In the genomic region with DNA sequence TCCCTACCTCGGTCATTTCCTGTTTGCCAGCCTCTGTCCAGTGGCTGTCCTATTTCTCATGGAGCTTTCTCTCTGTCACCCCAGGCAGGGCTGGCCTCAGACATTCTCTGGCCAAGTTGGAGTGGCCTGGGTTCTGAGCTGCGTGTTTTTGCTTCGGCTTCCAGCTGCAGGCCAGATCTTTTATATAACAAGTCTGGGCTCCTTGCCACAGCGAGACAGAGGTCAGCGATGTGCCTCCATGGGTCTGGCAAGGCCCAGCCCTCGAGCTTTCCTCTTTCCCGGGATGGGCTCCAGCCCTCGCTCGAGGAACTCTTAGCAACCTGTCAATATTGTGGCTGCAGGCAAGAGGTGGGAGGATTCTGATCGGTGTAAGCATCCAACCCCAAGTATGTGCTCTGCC, we compare ENCODE assay signal across 8 mouse cellular contexts. TPM values are rescaled to one million over a fixed set of nuclear protein-coding genes. Genes with fewer than 3 reads are reported as not detected.
DNase-seq lines count a peak whose midpoint lies in the region; ATAC-seq and TF ChIP-seq lines count a peak whose summit lies in the region.

No protein-coding gene starts in this region.

- no peak overlapping the region for H3K4me2 ChIP-seq in intestine, embryonic 15.5 days (replicated peaks)

- TF ChIP-seq CTCF in left cerebral cortex, adult 2 months (IDR thresholded peaks at IDR 0.05), result no peak

- H3K27ac ChIP-seq in intestine, embryonic 15.5 days, result peak overlapping the region; percentile 58
- peak overlapping the region; percentile 24; the same call in 1 of the 2 replicates for H3K27ac ChIP-seq in left cerebral cortex, adult 2 months

- H3K4me1 ChIP-seq in intestine, embryonic 15.5 days (replicated peaks), result peaks cover 41% of the 10 kb centered on the region

- H3K4me3 ChIP-seq in intestine, embryonic 15.5 days (replicated peaks), result no peak overlapping the region
- H3K4me3 ChIP-seq in left cerebral cortex, adult 2 months, result no peak overlapping the region

- 60% methylated on average over 10 of the region's 10 CpGs for WGBS in intestine, embryonic 15.5 days

- intact Hi-C loops in left cerebral cortex, adult 2 months (cut with DNase I), result no loop called here

- peak; percentile 39; the same call in 1 of the 2 replicates for ATAC-seq in intestine, embryonic 15.5 days
- no peak for ATAC-seq in monocyte, adult 5-6 weeks (replicated peaks; ENCODE audit: insufficient number of reproducible peaks, low FRiP score, low TSS enrichment, poor library complexity, severe bottlenecking)

- H3K36me3 ChIP-seq in intestine, embryonic 15.5 days, result no peaks in the 10 kb centered on the region

- H3K9me3 ChIP-seq in intestine, embryonic 15.5 days, result no peaks in the 10 kb centered on the region

- peak; percentile 17 to 36 for DNase-seq in spleen, adult 18-20 months
- no peak for DNase-seq in spleen, postnatal 4 days (ENCODE audit: low spot score in 2 of 2)
- peak; percentile 44 to 70 for DNase-seq in frontal cortex, postnatal 36 days (ENCODE audit: low spot score in 2 of 2)
- DNase-seq in left cerebral cortex, adult 2 months (ENCODE audit: extremely low spot score in 1 of 2, low spot score in 2 of 2), result peak; percentile 52 to 59
- DNase-seq in ovary, postnatal 36 days (ENCODE audit: low spot score), result peak; percentile 76
- no peak for DNase-seq in thymus, postnatal 25 days

- H3K27me3 ChIP-seq in intestine, embryonic 15.5 days (replicated peaks), result no peaks in the 10 kb centered on the region

- no peak overlapping the region for H3K9ac ChIP-seq in intestine, embryonic 15.5 days

RNA-seq across cellular contexts. Expression of gene Slc35b1, which starts 18.9 kb away (rescaled TPM):
- 103 and 108 TPM in 2 replicates for polyA plus RNA-seq in intestine, embryonic 15.5 days (2015; fragmentation: Nextera tagmentation; extraction: Ambion mirVana)
- 10 to 100 TPM; 55.8 to 61.9 TPM for total RNA-seq in left cerebral cortex, adult 2 months (2021)
- 42.2 to 79.4 TPM (median 58.1 TPM) in 3 replicates for total RNA-seq in monocyte, adult 5-6 weeks (2017)

RNA-seq across cellular contexts. Expression of gene Fam117a, which starts 28.8 kb away (rescaled TPM):
- polyA plus RNA-seq in intestine, embryonic 15.5 days (2015; fragmentation: Nextera tagmentation; extraction: Ambion mirVana), result 9.6 and 10.7 TPM in 2 replicates
- total RNA-seq in left cerebral cortex, adult 2 months (2021), result 1 to 10 TPM; 3.0 to 3.6 TPM
- total RNA-seq in monocyte, adult 5-6 weeks (2017), result 18.7 to 46.1 TPM (median 31.6 TPM) in 3 replicates

RNA-seq across cellular contexts. Expression of gene Spop, which starts 48.3 kb away (rescaled TPM):
- 127 and 130 TPM in 2 replicates for polyA plus RNA-seq in intestine, embryonic 15.5 days (2015; fragmentation: Nextera tagmentation; extraction: Ambion mirVana)
- 100 to 1,000 TPM; 178 to 187 TPM for total RNA-seq in left cerebral cortex, adult 2 months (2021)
- total RNA-seq in monocyte, adult 5-6 weeks (2017), result 68.6 to 98.9 TPM (median 97.4 TPM) in 3 replicates

RNA-seq across cellular contexts. Expression of gene Kat7, which starts 55.5 kb away (rescaled TPM):
- polyA plus RNA-seq in intestine, embryonic 15.5 days (2015; fragmentation: Nextera tagmentation; extraction: Ambion mirVana), result 67.3 and 68.7 TPM in 2 replicates
- total RNA-seq in left cerebral cortex, adult 2 months (2021), result 10 to 100 TPM; 72.3 to 77.2 TPM
- 72.7 to 88.8 TPM (median 87.7 TPM) in 3 replicates for total RNA-seq in monocyte, adult 5-6 weeks (2017)

Comparison
In these comparisons a context has a peak if more than half of its experiments do, and no peak if none do; other contexts are left out.
1. DNase-seq: peak in spleen, adult 18-20 months (2 of 2), frontal cortex, postnatal 36 days (2 of 2), left cerebral cortex, adult 2 months (2 of 2) and ovary, postnatal 36 days (single experiment); none in spleen, postnatal 4 days (0 of 2) and thymus, postnatal 25 days (single experiment).